Mouse (Mus musculus): ENCODE data around the gene Mtus2.
A peak's percentile ranks its signal among the peaks of the same experiment; 100 is the strongest.

Gene Mtus2

GRCm38 (mm10) chr5:148026401-148027349 lies 69.6 kb downstream of the Mtus2 start:
- ATAC-seq (ENCODE audit: insufficient number of reproducible peaks, low FRiP score, low TSS enrichment) = 0 out of 2 replicates have a peak, but pooled peaks have one; percentile 34

GRCm38 (mm10) chr5:148027985-148028384 lies 70.9 kb downstream of the Mtus2 start:
- ATAC-seq (ENCODE audit: insufficient number of reproducible peaks, low FRiP score, low TSS enrichment) = no peak

GRCm38 (mm10) chr5:148041661-148042060 lies 84.5 kb downstream of the Mtus2 start:
- ATAC-seq (ENCODE audit: insufficient number of reproducible peaks, low FRiP score, low TSS enrichment) = no peak

- ATAC-seq (ENCODE audit: insufficient number of reproducible peaks, low FRiP score, low TSS enrichment) = peak; percentile 76
Measured at GRCm38 (mm10) chr5:148048200-148048599, 91.1 kb downstream of the Mtus2 start.

GRCm38 (mm10) chr5:148049304-148049703 lies 92.2 kb downstream of the Mtus2 start:
- ATAC-seq (ENCODE audit: insufficient number of reproducible peaks, low FRiP score, low TSS enrichment) = no peak

- peak; percentile 76; the same call in 1 of the 2 replicates for ATAC-seq (ENCODE audit: insufficient number of reproducible peaks, low FRiP score, low TSS enrichment)
Measured at GRCm38 (mm10) chr5:148052846-148053608, 95.9 kb downstream of the Mtus2 start.

GRCm38 (mm10) chr5:148053609-148053990 lies 96.5 kb downstream of the Mtus2 start:
- peak; percentile 46; the same call in 1 of the 2 replicates for ATAC-seq (ENCODE audit: insufficient number of reproducible peaks, low FRiP score, low TSS enrichment)

GRCm38 (mm10) chr5:148056831-148057230 lies 99.7 kb downstream of the Mtus2 start:
- ATAC-seq (ENCODE audit: insufficient number of reproducible peaks, low FRiP score, low TSS enrichment) = no peak

- no peak for ATAC-seq (ENCODE audit: insufficient number of reproducible peaks, low FRiP score, low TSS enrichment)
Measured at GRCm38 (mm10) chr5:148057433-148057832, 100.3 kb downstream of the Mtus2 start.

- ATAC-seq (ENCODE audit: insufficient number of reproducible peaks, low FRiP score, low TSS enrichment) = no peak
Measured at GRCm38 (mm10) chr5:148059339-148059738, 102.2 kb downstream of the Mtus2 start.

- ATAC-seq (ENCODE audit: insufficient number of reproducible peaks, low FRiP score, low TSS enrichment) = no peak
Measured at GRCm38 (mm10) chr5:148061869-148062268, 104.7 kb downstream of the Mtus2 start.

- ATAC-seq (ENCODE audit: insufficient number of reproducible peaks, low FRiP score, low TSS enrichment) = peak; percentile 61; the same call in 1 of the 2 replicates
Measured at GRCm38 (mm10) chr5:148063745-148064144, 106.6 kb downstream of the Mtus2 start.

- no peak for ATAC-seq (ENCODE audit: insufficient number of reproducible peaks, low FRiP score, low TSS enrichment)
Measured at GRCm38 (mm10) chr5:148065251-148065650, 108.1 kb downstream of the Mtus2 start.

GRCm38 (mm10) chr5:148069909-148070308 lies 112.8 kb downstream of the Mtus2 start:
- ATAC-seq (ENCODE audit: insufficient number of reproducible peaks, low FRiP score, low TSS enrichment) = no peak

- no peak for ATAC-seq (ENCODE audit: insufficient number of reproducible peaks, low FRiP score, low TSS enrichment)
Measured at GRCm38 (mm10) chr5:148071800-148072199, 114.7 kb downstream of the Mtus2 start.

GRCm38 (mm10) chr5:148073461-148073860 lies 116.3 kb downstream of the Mtus2 start:
- ATAC-seq (ENCODE audit: insufficient number of reproducible peaks, low FRiP score, low TSS enrichment) = no peak

- ATAC-seq (ENCODE audit: insufficient number of reproducible peaks, low FRiP score, low TSS enrichment) = no peak
Measured at GRCm38 (mm10) chr5:148079732-148080131, 122.6 kb downstream of the Mtus2 start.

- ATAC-seq (ENCODE audit: insufficient number of reproducible peaks, low FRiP score, low TSS enrichment) = no peak
Measured at GRCm38 (mm10) chr5:148083541-148083940, 126.4 kb downstream of the Mtus2 start.

GRCm38 (mm10) chr5:148084766-148085165 lies 127.6 kb downstream of the Mtus2 start:
- ATAC-seq (ENCODE audit: insufficient number of reproducible peaks, low FRiP score, low TSS enrichment) = no peak

- ATAC-seq (ENCODE audit: insufficient number of reproducible peaks, low FRiP score, low TSS enrichment) = no peak
Measured at GRCm38 (mm10) chr5:148087796-148088195, 130.7 kb downstream of the Mtus2 start.

- ATAC-seq (ENCODE audit: insufficient number of reproducible peaks, low FRiP score, low TSS enrichment) = peak; percentile 82
Measured at GRCm38 (mm10) chr5:148090191-148090821, 133.2 kb downstream of the Mtus2 start.

Data from cerebellum, adult (tissue).